Mouse (Mus musculus) forebrain, embryonic 10.5 days (tissue): ENCODE measurements around the gene Vwa3b. TPM values are rescaled to one million over a fixed set of nuclear protein-coding genes. Genes with fewer than 3 reads are reported as not detected.

Experiments used
- DNase-seq: peaks from one replicate; pipeline ENCODE4 v3.0.0-alpha.2; 2017; ENCODE audit warnings: low spot score; ENCODE audit errors: extremely low spot score
- H3K27ac ChIP-seq: fragments of 300-500 bp; sonication (generic); 2 replicates; pipeline ENCODE4 v1.5.1; 2016; ENCODE audit warnings: mild to moderate bottlenecking
- H3K27me3 ChIP-seq: fragments of 300-500 bp; sonication (generic); 2 replicates; pipeline ENCODE4 v1.6.1; 2016; ENCODE audit warnings: mild to moderate bottlenecking; ENCODE audit not compliant: poor library complexity, severe bottlenecking
- H3K36me3 ChIP-seq: fragments of 300-500 bp; sonication (generic); replicated peaks from 2 replicates; pipeline ENCODE4 v1.6.1; 2016; ENCODE audit warnings: mild to moderate bottlenecking, moderate library complexity
- H3K4me1 ChIP-seq: fragments of 300-500 bp; sonication (generic); 2 replicates; pipeline ENCODE4 v1.6.1; 2016
- H3K4me3 ChIP-seq: fragments of 300-500 bp; sonication (generic); 2 replicates; pipeline ENCODE4 v1.5.1; 2016; ENCODE audit warnings: mild to moderate bottlenecking, moderate library complexity
- H3K9me3 ChIP-seq: fragments of 300-500 bp; sonication (generic); 2 replicates; pipeline ENCODE4 v1.6.1; 2016; ENCODE audit warnings: mild to moderate bottlenecking, moderate library complexity
- WGBS: fragments of 180-500 bp; shearing (Covaris S2); methylation state at CpG from one replicate; pipeline ENCODE4 v1.1.7; 2016; 5-methylcytosine and 5-hydroxymethylcytosine counted together
- polyA plus RNA-seq: library from polyadenylated mRNA; unstranded; fragments of >200 nt; fragmentation: Nextera tagmentation; extraction: Ambion mirVana; gene quantifications from 2 replicates; pipeline ENCODE4 v1.2.1, GENCODE M21; 2016

Gene Vwa3b
- polyA plus RNA-seq, 1 experiment from 2014 or later: 0.16 TPM

DNA sequence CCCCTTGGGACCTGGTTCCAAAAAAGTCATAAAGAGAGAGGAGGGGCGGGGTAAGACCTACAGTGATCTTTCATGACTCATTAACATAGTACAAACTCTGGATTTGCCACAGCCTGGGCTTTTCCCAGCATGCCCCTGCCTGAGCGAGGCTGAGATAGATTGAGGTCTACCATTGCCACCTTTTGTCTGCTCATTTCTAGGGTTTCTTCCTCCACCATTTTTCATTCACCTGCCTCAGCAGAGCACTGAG is 55.7 kb downstream of the Vwa3b start:
- Histone ChIP-seq H3K36me3 (no peaks in the 10 kb centered on the region), H3K4me3 (no peak overlapping the region), H3K4me1 (peaks cover 7% of the 10 kb centered on the region; the same call in 1 of the 2 replicates), H3K27me3 (no peaks in the 10 kb centered on the region), H3K9me3 (no peaks in the 10 kb centered on the region), H3K27ac (no peak overlapping the region)
- no peak for DNase-seq
- 87% methylated on average over 2 of the region's 2 CpGs for WGBS

DNA sequence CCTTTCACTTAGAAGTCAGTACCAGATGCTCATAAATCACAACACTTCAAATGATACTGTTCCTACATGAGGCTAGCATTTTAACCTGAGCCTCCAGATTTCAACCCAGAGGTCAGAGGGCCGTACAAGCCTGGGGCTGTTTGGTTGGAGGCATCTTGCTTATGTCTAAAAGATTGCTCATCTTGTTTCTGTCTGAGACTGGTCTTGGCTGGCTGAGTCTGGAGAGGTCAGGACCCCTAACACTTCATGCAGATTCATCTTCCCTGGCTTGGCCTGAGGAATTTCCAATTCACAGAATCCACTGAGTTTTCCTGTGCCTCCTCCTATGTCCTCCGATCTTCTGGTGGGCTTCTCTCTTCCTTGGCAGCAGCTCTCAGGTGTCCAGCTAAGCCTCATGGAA is 57.7 kb downstream of the Vwa3b start:
- no peak overlapping the region for H3K27ac ChIP-seq
- no peaks in the 10 kb centered on the region for H3K36me3 ChIP-seq
- 79% methylated on average over 2 of the region's 2 CpGs for WGBS
- no peaks in the 10 kb centered on the region for H3K27me3 ChIP-seq
- no peaks in the 10 kb centered on the region for H3K9me3 ChIP-seq
- H3K4me3 ChIP-seq: no peak overlapping the region
- no peak for DNase-seq
- H3K4me1 ChIP-seq: peaks cover 21% of the 10 kb centered on the region

DNA sequence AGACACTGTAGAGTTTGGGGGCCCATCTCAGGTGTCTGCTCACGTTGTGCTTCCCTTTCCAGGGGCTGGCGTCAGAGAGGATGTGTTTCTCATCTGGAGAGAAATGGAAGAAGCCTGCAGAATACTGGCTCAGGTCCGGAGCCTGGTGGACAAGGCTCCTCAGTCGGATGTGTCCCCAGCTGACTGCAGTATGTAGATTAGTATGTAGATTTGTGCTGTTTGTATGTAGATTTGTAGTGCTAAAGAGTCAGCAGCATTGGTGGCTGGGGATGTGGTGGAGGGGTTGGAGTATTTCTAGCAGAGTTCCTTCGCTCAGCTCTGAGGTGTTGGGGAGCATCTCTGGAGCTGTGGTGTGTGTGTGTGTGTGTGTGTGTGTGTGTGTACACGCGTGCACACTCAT is 58.8 kb downstream of the Vwa3b start:
- H3K36me3 ChIP-seq: no peaks in the 10 kb centered on the region
- H3K27me3 ChIP-seq: no peaks in the 10 kb centered on the region
- WGBS: 59% methylated on average over 7 of the region's 7 CpGs
- H3K4me3 ChIP-seq: no peak overlapping the region
- DNase-seq: no peak
- H3K4me1 ChIP-seq: peaks cover 21% of the 10 kb centered on the region
- H3K27ac ChIP-seq: no peak overlapping the region
- no peaks in the 10 kb centered on the region for H3K9me3 ChIP-seq

DNA sequence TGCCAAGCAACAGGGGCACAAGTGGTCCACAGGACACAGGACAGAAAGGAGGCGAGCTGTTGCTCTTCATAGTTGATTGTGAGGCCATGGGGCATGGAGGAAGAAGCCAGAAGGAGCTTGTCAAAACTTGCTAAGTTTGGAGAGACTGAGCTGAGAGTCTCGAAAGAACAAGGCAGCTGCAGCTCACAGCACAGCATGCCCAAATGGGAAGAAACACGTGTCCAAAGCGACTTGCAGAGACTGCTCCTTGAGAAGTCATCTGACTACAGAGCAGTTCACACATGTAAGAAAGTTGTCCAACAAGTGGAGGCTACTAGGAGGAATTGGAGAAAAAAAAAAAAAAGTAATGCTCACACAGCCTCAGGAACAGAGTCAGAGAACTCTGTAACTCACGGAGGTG is 62.8 kb downstream of the Vwa3b start:
- no peak for DNase-seq
- no peaks in the 10 kb centered on the region for H3K36me3 ChIP-seq
- no peak overlapping the region for H3K4me3 ChIP-seq
- WGBS: 84% methylated on average over 5 of the region's 5 CpGs
- peaks cover 14% of the 10 kb centered on the region for H3K4me1 ChIP-seq
- H3K9me3 ChIP-seq: peaks cover 2% of the 10 kb centered on the region; the same call in 1 of the 2 replicates
- no peak overlapping the region for H3K27ac ChIP-seq
- H3K27me3 ChIP-seq: no peaks in the 10 kb centered on the region

DNA sequence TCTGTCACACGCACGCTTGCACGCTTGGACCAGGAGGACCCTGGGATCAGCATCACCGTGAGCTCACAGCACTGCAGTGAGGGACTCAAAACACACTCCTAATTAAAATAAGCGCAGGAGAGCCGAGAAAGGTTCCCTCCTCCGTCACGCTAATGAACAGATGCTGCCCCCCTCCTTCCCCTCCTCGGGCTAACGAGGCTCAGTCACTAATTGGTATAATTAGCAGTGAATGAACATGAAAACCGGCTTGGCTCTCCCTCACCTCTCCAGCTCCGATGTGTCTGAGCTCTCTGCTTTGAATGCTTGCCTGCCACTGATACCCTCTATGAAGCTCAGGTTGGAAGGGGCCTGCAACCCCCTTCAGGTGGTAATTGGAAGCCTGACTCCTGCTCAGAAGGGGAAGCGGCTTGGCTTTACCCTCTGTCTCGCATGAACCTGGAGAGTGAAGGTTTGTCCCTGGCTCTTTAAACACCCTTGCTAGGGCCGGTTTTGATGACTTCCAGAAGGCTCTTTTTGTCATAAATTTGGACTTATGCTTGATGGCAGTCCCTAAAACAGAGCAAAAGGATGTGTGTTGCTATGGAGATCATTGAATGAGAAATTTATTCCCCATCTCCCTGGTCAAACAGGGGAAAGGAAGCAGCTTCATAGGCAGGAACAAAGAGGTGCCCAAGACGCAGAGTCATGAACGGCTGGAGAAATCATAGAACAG is 71.1 kb downstream of the Vwa3b start:
- no peak overlapping the region for H3K4me3 ChIP-seq
- peaks cover 25% of the 10 kb centered on the region for H3K4me1 ChIP-seq
- 41% methylated on average over 17 of the region's 17 CpGs for WGBS
- H3K27ac ChIP-seq: peak overlapping the region; percentile 76
- H3K36me3 ChIP-seq: no peaks in the 10 kb centered on the region
- peaks cover 5% of the 10 kb centered on the region; the same call in 1 of the 2 replicates for H3K9me3 ChIP-seq
- peak; percentile 55 for DNase-seq
- H3K27me3 ChIP-seq: no peaks in the 10 kb centered on the region

DNA sequence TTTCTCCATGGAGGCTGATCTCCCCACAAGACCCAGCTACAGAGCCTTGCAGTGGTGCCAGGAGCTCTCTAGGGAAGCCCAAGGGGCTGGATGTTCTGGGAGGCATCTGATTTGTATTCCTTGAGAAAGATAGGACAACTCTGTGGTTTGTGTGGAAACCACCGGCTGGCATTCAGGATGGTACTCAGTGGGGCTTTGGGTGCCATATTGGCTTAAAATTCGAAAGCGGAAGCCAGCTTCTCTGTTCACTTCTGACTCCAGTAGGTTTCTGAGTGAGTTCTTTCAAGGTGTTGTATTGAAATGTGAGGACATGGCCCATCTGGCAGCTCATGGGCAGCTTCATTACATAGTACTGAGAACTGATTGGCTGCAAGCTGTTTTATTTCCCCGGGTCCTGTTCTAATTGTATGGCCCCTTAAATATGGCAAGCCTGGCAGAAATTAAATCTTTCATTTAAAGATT is 71.7 kb downstream of the Vwa3b start:
- Histone ChIP-seq H3K9me3 (peaks cover 5% of the 10 kb centered on the region; the same call in 1 of the 2 replicates), H3K27me3 (no peaks in the 10 kb centered on the region), H3K4me1 (peaks cover 25% of the 10 kb centered on the region), H3K27ac (peak overlapping the region; percentile 76), H3K36me3 (no peaks in the 10 kb centered on the region), H3K4me3 (no peak overlapping the region)
- WGBS: 94% methylated on average over 4 of the region's 4 CpGs
- no peak for DNase-seq

DNA sequence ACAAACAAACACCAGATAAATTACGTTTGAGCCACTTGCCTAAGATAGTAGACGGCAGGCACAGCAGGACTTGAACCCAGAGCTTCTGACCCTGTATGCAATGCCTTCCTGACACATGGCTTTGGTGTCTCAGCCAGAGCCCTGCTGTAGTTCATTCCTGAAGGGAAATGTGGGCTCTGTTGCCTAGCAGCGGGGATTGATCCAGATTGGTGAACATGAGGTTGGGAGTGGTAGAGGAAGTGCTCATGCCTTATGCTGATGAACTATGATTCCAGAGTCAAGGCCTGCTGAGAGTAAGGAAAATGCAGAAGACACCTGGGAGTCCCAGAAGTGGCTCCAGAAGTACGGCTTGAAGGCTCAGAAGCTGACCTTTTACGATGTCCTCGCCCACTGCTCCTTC is 74.0 kb downstream of the Vwa3b start:
- 93% methylated on average over 6 of the region's 6 CpGs for WGBS
- Histone ChIP-seq H3K4me3 (no peak overlapping the region), H3K27ac (no peak overlapping the region), H3K9me3 (no peaks in the 10 kb centered on the region), H3K27me3 (no peaks in the 10 kb centered on the region), H3K4me1 (peaks cover 33% of the 10 kb centered on the region), H3K36me3 (no peaks in the 10 kb centered on the region)
- no peak for DNase-seq

DNA sequence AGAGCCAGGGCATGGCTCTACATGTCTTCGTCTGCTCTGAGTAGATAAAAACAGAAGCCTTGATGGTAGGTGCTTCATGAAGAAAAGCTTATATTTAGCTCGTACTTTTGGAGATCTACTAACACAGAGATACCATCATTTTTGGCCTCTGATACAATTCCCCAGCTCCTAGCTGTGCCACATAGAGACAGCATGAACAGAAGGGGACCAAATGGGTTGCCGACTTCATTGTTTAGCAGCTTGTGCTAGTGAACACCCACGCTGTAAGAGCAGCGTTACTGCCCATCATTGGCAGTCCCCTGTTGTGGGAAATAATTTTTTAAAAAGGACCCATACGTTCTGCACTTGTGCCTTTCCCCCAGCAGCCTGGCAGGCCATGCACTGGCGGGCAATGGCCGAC is 74.6 kb downstream of the Vwa3b start:
- 91% methylated on average over 8 of the region's 8 CpGs for WGBS

DNA sequence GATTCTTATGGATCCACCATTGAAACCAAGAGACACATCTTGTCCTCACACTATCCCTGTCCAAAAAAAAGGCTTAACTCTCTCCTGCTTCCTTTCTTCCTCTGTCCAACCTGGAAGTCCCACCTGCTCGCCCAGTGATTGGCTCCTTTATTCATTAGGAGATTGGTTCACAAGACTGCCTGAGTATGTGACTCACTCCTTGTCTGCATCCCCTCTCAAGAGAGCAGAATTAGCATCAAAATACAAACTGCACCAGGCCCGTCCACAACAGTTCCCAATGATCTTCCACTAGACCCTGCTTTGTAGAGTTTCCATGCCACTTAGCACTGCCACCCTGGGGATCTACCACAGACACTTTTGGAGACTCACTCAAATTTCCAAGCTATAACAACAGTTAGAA is 75.3 kb downstream of the Vwa3b start:
- no peaks in the 10 kb centered on the region for H3K27me3 ChIP-seq
- H3K4me3 ChIP-seq: no peak overlapping the region
- no peaks in the 10 kb centered on the region for H3K36me3 ChIP-seq
- WGBS: 65% methylated on average over 2 of the region's 2 CpGs
- no peak overlapping the region for H3K27ac ChIP-seq
- no peaks in the 10 kb centered on the region for H3K9me3 ChIP-seq
- DNase-seq: no peak
- H3K4me1 ChIP-seq: peaks cover 28% of the 10 kb centered on the region

More for the DNA sequence above, 74.6 kb downstream of the Vwa3b start:
- H3K27ac ChIP-seq: no peak overlapping the region
- H3K36me3 ChIP-seq: no peaks in the 10 kb centered on the region
- no peak for DNase-seq
- H3K9me3 ChIP-seq: no peaks in the 10 kb centered on the region
- peaks cover 35% of the 10 kb centered on the region for H3K4me1 ChIP-seq
- no peaks in the 10 kb centered on the region for H3K27me3 ChIP-seq
- H3K4me3 ChIP-seq: no peak overlapping the region

DNA sequence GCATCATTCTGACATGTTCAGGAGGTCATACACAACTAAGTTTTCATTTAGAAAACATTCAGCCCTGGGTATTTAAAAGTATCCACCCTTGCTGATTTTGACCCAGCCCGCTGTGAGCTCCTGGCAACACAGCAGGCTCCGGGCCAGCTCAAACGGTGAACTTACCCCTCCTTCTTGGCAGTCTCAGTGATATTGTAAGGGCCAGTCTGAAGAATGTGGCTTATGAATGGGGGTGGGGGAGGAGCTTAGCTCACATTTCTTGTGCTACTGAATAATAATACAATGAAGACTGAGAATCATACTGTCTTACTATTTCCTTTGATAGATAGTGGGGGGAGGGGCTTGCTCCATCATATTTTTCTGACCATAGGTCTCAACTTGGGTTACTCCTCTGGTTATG is 78.8 kb downstream of the Vwa3b start:
- H3K4me3 ChIP-seq: no peak overlapping the region
- no peaks in the 10 kb centered on the region for H3K9me3 ChIP-seq
- H3K27ac ChIP-seq: peak overlapping the region; percentile 59
- H3K36me3 ChIP-seq: no peaks in the 10 kb centered on the region
- peaks cover 13% of the 10 kb centered on the region for H3K4me1 ChIP-seq
- H3K27me3 ChIP-seq: no peaks in the 10 kb centered on the region
- DNase-seq: no peak
- 64% methylated on average over 3 of the region's 3 CpGs for WGBS

DNA sequence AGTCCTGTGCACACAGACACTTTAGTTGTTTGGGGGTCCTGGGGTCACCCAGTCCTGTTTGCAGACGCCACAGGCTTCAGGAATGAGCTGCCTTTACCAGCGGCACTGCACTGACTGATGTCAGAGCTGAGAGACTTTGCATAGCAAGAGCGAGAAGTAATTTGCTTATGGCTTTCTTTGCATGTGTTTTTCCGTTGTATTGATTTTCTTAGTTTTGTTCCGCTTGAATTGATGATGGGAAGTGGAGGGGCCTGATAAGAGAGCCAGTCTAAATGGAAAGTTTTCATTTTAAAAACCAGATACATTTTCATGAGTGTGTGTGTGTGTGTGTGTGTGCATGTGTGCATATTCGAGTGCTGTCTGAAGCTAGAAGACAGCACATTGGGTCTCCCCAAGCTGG is 87.4 kb downstream of the Vwa3b start:
- 80% methylated on average over 6 of the region's 6 CpGs for WGBS
- H3K27ac ChIP-seq: no peak overlapping the region
- no peaks in the 10 kb centered on the region for H3K36me3 ChIP-seq
- H3K4me1 ChIP-seq: no peaks in the 10 kb centered on the region
- no peak overlapping the region for H3K4me3 ChIP-seq
- no peak for DNase-seq
- no peaks in the 10 kb centered on the region for H3K27me3 ChIP-seq
- H3K9me3 ChIP-seq: no peaks in the 10 kb centered on the region

DNA sequence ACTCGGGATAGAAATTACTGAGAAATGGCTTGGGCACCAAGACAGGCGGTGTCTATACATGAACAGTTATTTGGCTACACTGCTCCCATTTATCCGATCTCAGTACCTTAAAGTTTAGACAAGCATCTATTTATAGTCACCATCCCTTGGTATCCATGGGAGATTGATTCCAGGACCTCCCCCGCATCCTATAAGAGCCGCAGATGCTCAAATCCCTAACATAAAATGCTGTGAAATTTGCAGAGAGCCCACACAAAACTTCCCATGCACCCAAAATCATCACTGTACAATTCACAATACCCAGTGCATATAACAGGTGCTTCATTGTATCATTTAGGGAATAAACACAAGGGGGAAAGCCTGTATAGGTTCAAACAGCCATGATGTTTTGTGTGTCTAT is 89.5 kb downstream of the Vwa3b start:
- no peaks in the 10 kb centered on the region; the same call in 1 of the 2 replicates for H3K4me1 ChIP-seq
- H3K27ac ChIP-seq: no peak overlapping the region
- WGBS: 89% methylated on average over 5 of the region's 5 CpGs
- no peaks in the 10 kb centered on the region for H3K27me3 ChIP-seq
- no peak for DNase-seq
- H3K9me3 ChIP-seq: no peaks in the 10 kb centered on the region
- no peak overlapping the region for H3K4me3 ChIP-seq
- H3K36me3 ChIP-seq: no peaks in the 10 kb centered on the region

DNA sequence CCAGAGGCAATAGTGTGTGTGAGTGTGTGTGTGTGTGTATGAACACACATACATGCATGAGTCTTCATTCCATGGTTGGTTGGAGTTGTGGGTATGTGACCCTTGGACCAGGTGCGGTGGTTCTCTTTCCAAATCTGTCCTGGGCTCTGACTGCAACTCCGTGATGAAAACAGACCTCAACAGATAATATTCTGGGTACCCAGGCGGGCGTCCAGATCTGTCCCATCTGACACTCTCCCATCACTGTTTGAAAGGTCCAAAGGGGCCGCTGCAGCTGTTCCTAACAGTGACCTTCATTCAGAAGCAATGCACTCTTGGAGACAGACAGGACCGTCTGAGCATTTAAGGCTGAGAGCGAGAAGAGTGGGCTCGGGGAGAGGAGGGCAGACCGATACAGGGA is 90.2 kb downstream of the Vwa3b start:
- Histone ChIP-seq H3K4me3 (no peak overlapping the region), H3K4me1 (peaks cover 3% of the 10 kb centered on the region; the same call in 1 of the 2 replicates), H3K27me3 (no peaks in the 10 kb centered on the region), H3K9me3 (no peaks in the 10 kb centered on the region), H3K36me3 (no peaks in the 10 kb centered on the region), H3K27ac (no peak overlapping the region)
- no peak for DNase-seq
- 87% methylated on average over 9 of the region's 9 CpGs for WGBS

DNA sequence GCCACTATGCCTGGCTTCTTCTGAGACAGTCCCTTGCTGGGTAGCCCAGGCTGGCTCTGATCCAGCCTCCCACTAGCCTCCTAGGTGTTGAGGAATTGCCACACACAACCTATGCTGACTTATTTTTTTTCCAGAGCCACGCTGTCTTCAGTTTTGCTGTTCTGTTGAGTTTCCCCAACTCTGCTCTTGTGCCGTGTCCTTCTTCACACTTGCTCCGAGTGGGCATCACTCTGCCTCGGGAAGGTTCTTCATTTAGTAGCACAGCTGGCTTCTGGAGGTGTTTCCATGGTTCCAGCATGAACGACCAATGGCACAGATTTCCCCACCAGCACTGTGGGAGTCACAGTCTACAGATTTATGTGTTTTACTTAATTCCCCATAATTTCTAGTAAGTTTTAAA is 91.6 kb downstream of the Vwa3b start:
- 93% methylated on average over 5 of the region's 5 CpGs for WGBS
- no peak for DNase-seq
- Histone ChIP-seq H3K4me1 (peaks cover 8% of the 10 kb centered on the region), H3K9me3 (no peaks in the 10 kb centered on the region), H3K36me3 (no peaks in the 10 kb centered on the region), H3K4me3 (no peak overlapping the region), H3K27me3 (no peaks in the 10 kb centered on the region), H3K27ac (no peak overlapping the region)
